Mouse (Mus musculus) ovary, adult 10 weeks (tissue): ENCODE data around the gene H2al2a. TPM values are rescaled to one million over a fixed set of nuclear protein-coding genes. Genes with fewer than 3 reads are reported as not detected.

ENCODE experiments used
- polyA plus RNA-seq: library from polyadenylated mRNA; stranded (reverse); fragments of 350-450 nt; fragmentation: Illumina TruSeq; extraction: RNeasy Lipid Tissue Mini Kit (QIAGEN cat#74804); gene quantifications from one replicate; pipeline ENCODE4 v1.2.3, GENCODE M21; 2014

H2al2a gene
- polyA plus RNA-seq, result not detected

GRCm38 (mm10) chr2:17996858-17997257 is at the start of gene H2al2a:
Gene H2al2a, minus strand, starts transcription at chr2:17996958.

GRCm38 (mm10) chr2:18037491-18037890 is 40.7 kb upstream of the H2al2a start, which contains the start of gene A930004D18Rik:
Gene A930004D18Rik, minus strand, starts transcription at chr2:18037737.

Other genes with a start within 250 kb of the H2al2a start
- gene A930004D18Rik, start 40.8 kb upstream of the H2al2a start, polyA plus RNA-seq, result 3.8 TPM
- 9.3 TPM for gene Skida1, start 52.1 kb upstream of the H2al2a start, polyA plus RNA-seq
- 33.5 TPM for gene Mllt10, start 58.3 kb upstream of the H2al2a start, polyA plus RNA-seq